Mouse (Mus musculus): Measurements from ENCODE around the gene Foxp1. TPM values are rescaled to one million over a fixed set of nuclear protein-coding genes. Genes with fewer than 3 reads are reported as not detected.

Gene Foxp1
- polyA plus RNA-seq, 1 experiment from 2014 or later = 141 TPM

- peak overlapping the region; percentile 91 for H3K4me2 ChIP-seq (replicated peaks)
- ATAC-seq (ENCODE audit: low FRiP score, low read depth) = no peak
- H3K9ac ChIP-seq = peak overlapping the region; percentile 96
- 1% methylated on average over 37 of the region's 38 CpGs for WGBS
- no peaks in the 10 kb centered on the region; the same call in 1 of the 2 replicates for H3K27me3 ChIP-seq
- peak overlapping the region; percentile 83 for H3K4me3 ChIP-seq
- H3K36me3 ChIP-seq = no peaks in the 10 kb centered on the region
- H3K9me3 ChIP-seq = no peaks in the 10 kb centered on the region
- H3K4me1 ChIP-seq = peaks cover 26% of the 10 kb centered on the region
- peak overlapping the region; percentile 98 for H3K27ac ChIP-seq
Measured at GRCm38 (mm10) chr6:99519806-99520675, 2.5 kb downstream of the Foxp1 start.

GRCm38 (mm10) chr6:99519052-99519451 lies 3.5 kb downstream of the Foxp1 start:
- Histone ChIP-seq H3K4me1 (peaks cover 24% of the 10 kb centered on the region), H3K27ac (no peak overlapping the region), H3K36me3 (no peaks in the 10 kb centered on the region), H3K27me3 (no peaks in the 10 kb centered on the region; the same call in 1 of the 2 replicates), H3K9me3 (no peaks in the 10 kb centered on the region), H3K4me3 (peak overlapping the region; percentile 83), H3K9ac (peak overlapping the region; percentile 35; the same call in 1 of the 2 replicates), H3K4me2 (replicated peaks) (peak overlapping the region; percentile 91)
- whole genome bisulfite sequencing = 26% methylated on average over 4 of the region's 4 CpGs
- ATAC-seq (ENCODE audit: low FRiP score, low read depth) = no peak

GRCm38 (mm10) chr6:99515667-99516199 lies 6.8 kb downstream of the Foxp1 start:
- Histone ChIP-seq H3K36me3 (no peaks in the 10 kb centered on the region; the same call in 1 of the 2 replicates), H3K4me2 (replicated peaks) (peak overlapping the region; percentile 16; the same call in 1 of the 2 replicates), H3K4me3 (no peak overlapping the region), H3K9me3 (no peaks in the 10 kb centered on the region), H3K9ac (no peak overlapping the region), H3K4me1 (peaks cover 40% of the 10 kb centered on the region), H3K27ac (no peak overlapping the region), H3K27me3 (peaks cover 3% of the 10 kb centered on the region; the same call in 1 of the 2 replicates)
- WGBS = 75% methylated on average over 7 of the region's 7 CpGs
- no peak for ATAC-seq (ENCODE audit: low FRiP score, low read depth)

DNA sequence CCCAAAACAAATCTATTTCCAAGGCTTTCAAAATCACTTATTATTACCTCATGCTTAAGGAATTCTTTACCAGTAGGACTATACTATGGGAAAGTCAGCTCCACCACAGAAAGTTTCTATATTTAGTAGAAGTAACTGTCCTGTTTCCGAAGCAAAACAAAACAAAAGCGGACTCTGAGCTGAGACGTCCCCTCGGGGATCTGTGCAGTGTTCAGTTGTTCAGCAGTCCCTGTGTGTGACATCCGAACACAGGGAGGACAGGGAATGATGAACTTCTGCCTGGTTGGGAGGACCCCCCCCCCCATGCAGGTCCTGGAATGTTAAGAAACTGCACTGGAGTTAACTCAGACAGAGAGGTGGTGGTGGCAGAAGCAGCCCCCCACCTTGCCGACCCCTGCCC lies 10.7 kb downstream of the Foxp1 start:
- WGBS = 62% methylated on average over 6 of the region's 6 CpGs
- ATAC-seq (ENCODE audit: low FRiP score, low read depth) = no peak

DNA sequence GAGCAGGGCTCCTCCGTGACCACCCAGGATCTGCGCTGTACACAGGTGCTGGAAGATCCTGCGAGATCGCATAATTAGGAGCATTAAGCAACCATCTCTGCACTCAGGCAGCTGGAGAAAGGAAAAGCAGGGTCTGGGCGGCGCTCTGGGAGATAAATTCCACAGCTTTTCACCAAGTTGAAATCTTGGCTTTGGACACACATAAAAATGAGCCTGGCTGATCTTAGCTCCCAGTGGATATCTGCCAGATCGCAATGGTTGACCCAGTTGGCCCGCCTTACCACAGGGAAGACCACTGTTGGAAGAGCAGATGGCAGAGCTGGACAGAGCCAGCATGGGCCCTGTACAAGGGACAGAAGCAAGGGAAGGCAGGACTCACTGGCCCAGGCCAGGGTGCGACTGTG lies 13.3 kb downstream of the Foxp1 start:
- no peaks in the 10 kb centered on the region for H3K9me3 ChIP-seq
- H3K27ac ChIP-seq = no peak overlapping the region
- H3K9ac ChIP-seq = no peak overlapping the region
- 0 out of 2 replicates have a peak, but pooled peaks cover 3% of the 10 kb centered on the region for H3K27me3 ChIP-seq
- no peak overlapping the region for H3K4me2 ChIP-seq (replicated peaks)
- no peak overlapping the region for H3K4me3 ChIP-seq
- H3K36me3 ChIP-seq = peaks cover 30% of the 10 kb centered on the region
- ATAC-seq (ENCODE audit: low FRiP score, low read depth) = no peak
- 84% methylated on average over 9 of the region's 9 CpGs for WGBS
- peaks cover 23% of the 10 kb centered on the region for H3K4me1 ChIP-seq

More for the DNA sequence above, 10.7 kb downstream of the Foxp1 start:
- Histone ChIP-seq H3K27me3 (peaks cover 3% of the 10 kb centered on the region; the same call in 1 of the 2 replicates), H3K4me1 (peaks cover 31% of the 10 kb centered on the region), H3K27ac (no peak overlapping the region), H3K4me2 (replicated peaks) (no peak overlapping the region), H3K36me3 (peaks cover 6% of the 10 kb centered on the region), H3K4me3 (no peak overlapping the region), H3K9ac (no peak overlapping the region), H3K9me3 (no peaks in the 10 kb centered on the region)

- H3K4me3 ChIP-seq = no peak overlapping the region
- no peaks in the 10 kb centered on the region for H3K27me3 ChIP-seq
Measured at GRCm38 (mm10) chr6:99506816-99507215, 15.7 kb downstream of the Foxp1 start.

DNA sequence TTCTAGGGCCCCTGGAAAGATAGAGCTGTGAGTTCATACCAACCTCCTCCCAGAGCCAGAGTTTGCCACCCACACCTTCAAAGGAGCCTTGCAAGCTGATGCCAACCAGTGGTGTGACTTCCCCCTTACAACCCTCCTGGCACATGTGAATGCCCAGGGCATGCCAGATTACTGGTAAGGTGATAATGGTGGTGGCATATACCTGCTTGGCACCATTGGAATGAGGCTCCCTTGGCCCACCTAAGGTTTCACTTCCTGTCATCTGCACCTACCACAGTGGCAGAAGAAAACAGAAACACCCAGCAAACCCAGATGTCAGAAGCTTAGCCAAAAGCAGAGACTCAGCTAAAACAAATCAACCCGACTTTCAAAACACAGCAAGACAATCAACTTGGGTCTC lies 18.8 kb downstream of the Foxp1 start:
- Histone ChIP-seq H3K4me3 (no peak overlapping the region), H3K27ac (no peak overlapping the region), H3K9ac (no peak overlapping the region), H3K4me2 (replicated peaks) (no peak overlapping the region), H3K4me1 (no peaks in the 10 kb centered on the region), H3K27me3 (no peaks in the 10 kb centered on the region), H3K36me3 (peaks cover 58% of the 10 kb centered on the region), H3K9me3 (no peaks in the 10 kb centered on the region)
- WGBS = 79% methylated on average over 1 of the region's 1 CpGs
- no peak for ATAC-seq (ENCODE audit: low FRiP score, low read depth)

More at GRCm38 (mm10) chr6:99506816-99507215, 15.7 kb downstream of the Foxp1 start:
- Histone ChIP-seq H3K4me2 (replicated peaks) (no peak overlapping the region), H3K36me3 (peaks cover 52% of the 10 kb centered on the region), H3K9ac (no peak overlapping the region), H3K27ac (no peak overlapping the region), H3K4me1 (peaks cover 11% of the 10 kb centered on the region), H3K9me3 (no peaks in the 10 kb centered on the region)
- 81% methylated on average over 6 of the region's 6 CpGs for WGBS
- ATAC-seq (ENCODE audit: low FRiP score, low read depth) = no peak

DNA sequence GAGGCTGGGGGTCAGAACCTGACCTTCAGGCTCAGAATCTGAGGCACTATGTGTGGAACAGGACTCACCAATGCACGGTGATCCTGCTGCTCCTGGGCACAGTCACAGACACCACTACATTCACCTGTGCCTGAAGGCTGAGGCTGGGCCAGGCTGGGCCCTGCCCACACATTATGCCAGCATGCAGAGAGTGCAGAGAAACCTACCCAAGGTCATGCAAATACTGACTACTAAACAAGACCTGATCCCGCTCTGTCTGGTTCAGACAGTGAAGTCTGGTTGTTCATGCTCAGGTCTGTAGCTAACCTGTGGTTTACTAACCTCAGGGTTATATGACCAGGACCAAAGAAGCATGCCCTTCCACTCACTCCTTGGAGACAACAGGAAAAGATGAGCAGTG lies 19.8 kb downstream of the Foxp1 start:
- peaks cover 58% of the 10 kb centered on the region for H3K36me3 ChIP-seq
- H3K4me1 ChIP-seq = peaks cover 7% of the 10 kb centered on the region
- H3K4me2 ChIP-seq (replicated peaks) = no peak overlapping the region
- no peaks in the 10 kb centered on the region for H3K9me3 ChIP-seq
- no peaks in the 10 kb centered on the region for H3K27me3 ChIP-seq
- H3K9ac ChIP-seq = no peak overlapping the region
- 83% methylated on average over 2 of the region's 2 CpGs for WGBS
- ATAC-seq (ENCODE audit: low FRiP score, low read depth) = no peak
- no peak overlapping the region for H3K27ac ChIP-seq
- H3K4me3 ChIP-seq = no peak overlapping the region

DNA sequence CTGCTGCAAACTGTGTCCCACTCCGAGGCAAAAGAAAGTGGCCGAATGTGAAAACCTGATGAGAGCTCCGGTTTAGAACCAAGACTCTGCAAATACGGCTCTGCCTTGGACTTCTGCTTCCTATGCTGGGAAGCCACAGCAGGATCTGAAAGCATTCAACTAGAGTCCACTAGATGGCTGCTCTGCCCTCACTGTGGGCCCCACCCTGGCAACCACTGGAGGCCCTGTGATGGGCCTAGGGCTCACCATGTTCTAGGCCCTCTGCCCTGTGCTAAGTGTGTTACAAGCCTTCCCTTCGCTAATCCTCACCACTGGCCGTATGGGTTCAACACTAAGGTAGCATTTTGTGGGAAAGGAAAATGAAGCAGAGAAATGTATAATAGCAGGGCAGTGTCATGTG lies 20.2 kb downstream of the Foxp1 start:
- Histone ChIP-seq H3K27ac (no peak overlapping the region), H3K4me2 (replicated peaks) (no peak overlapping the region), H3K36me3 (peaks cover 55% of the 10 kb centered on the region), H3K27me3 (no peaks in the 10 kb centered on the region), H3K4me1 (peaks cover 11% of the 10 kb centered on the region), H3K9me3 (no peaks in the 10 kb centered on the region), H3K9ac (no peak overlapping the region), H3K4me3 (no peak overlapping the region)
- WGBS = 92% methylated on average over 6 of the region's 6 CpGs
- no peak for ATAC-seq (ENCODE audit: low FRiP score, low read depth)

GRCm38 (mm10) chr6:99500570-99501270 lies 21.8 kb downstream of the Foxp1 start:
- 89% methylated on average over 3 of the region's 3 CpGs for WGBS
- H3K4me2 ChIP-seq (replicated peaks) = no peak overlapping the region
- H3K9ac ChIP-seq = no peak overlapping the region
- H3K27me3 ChIP-seq = no peaks in the 10 kb centered on the region
- no peaks in the 10 kb centered on the region for H3K9me3 ChIP-seq
- H3K4me1 ChIP-seq = peaks cover 27% of the 10 kb centered on the region
- H3K27ac ChIP-seq = no peak overlapping the region
- H3K4me3 ChIP-seq = no peak overlapping the region
- ATAC-seq (ENCODE audit: low FRiP score, low read depth) = no peak
- peaks cover 41% of the 10 kb centered on the region for H3K36me3 ChIP-seq

GRCm38 (mm10) chr6:99498082-99498481 lies 24.4 kb downstream of the Foxp1 start:
- Histone ChIP-seq H3K9me3 (no peaks in the 10 kb centered on the region), H3K27me3 (no peaks in the 10 kb centered on the region), H3K27ac (no peak overlapping the region), H3K4me2 (replicated peaks) (no peak overlapping the region), H3K36me3 (peaks cover 18% of the 10 kb centered on the region), H3K4me3 (no peak overlapping the region), H3K4me1 (peaks cover 27% of the 10 kb centered on the region), H3K9ac (no peak overlapping the region)
- WGBS = 63% methylated on average over 7 of the region's 7 CpGs
- no peak for ATAC-seq (ENCODE audit: low FRiP score, low read depth)

DNA sequence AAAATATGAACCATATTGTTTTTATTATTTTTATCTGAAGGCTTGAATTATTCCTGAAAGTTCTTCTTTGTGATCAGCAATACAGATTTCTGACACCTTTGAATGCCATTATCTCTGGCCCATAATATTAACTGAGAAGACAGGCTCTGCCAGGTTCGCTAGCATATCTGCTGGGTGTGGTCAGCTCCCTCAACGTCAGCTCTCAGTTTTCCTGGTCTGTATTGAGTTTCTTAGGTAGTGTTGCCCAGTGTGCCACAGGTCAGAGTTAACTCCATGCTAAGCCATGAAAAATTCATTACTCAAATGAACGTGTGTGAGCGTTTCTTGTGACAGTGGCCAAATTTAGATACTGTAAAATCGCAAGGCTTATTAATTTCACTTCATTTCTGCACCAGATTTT lies 26.4 kb downstream of the Foxp1 start:
- Histone ChIP-seq H3K4me3 (no peak overlapping the region), H3K9ac (no peak overlapping the region), H3K9me3 (no peaks in the 10 kb centered on the region), H3K36me3 (0 out of 2 replicates have a peak, but pooled peaks cover under 1% of the 10 kb centered on the region), H3K27ac (no peak overlapping the region), H3K4me2 (replicated peaks) (no peak overlapping the region), H3K4me1 (peaks cover 32% of the 10 kb centered on the region), H3K27me3 (no peaks in the 10 kb centered on the region)
- WGBS = 63% methylated on average over 5 of the region's 5 CpGs
- ATAC-seq (ENCODE audit: low FRiP score, low read depth) = no peak
